Mouse (Mus musculus) bone marrow macrophage, adult 2 months (primary cell): ENCODE measurements at regions not wholly inside any gene's neighbourhood (a gene's known extent, or its start where the extent isn't known, plus 50 kb on each side); places are given as distances from the start of the nearest gene placed in this dataset.

Experiments
- H3K27ac ChIP-seq: 2 replicates; pipeline ENCODE4 v1.5.1; 2012; ENCODE audit warnings: low read depth, low read length; ENCODE audit not compliant: insufficient read depth
- H3K4me1 ChIP-seq: 2 replicates; pipeline ENCODE4 v1.6.1; 2012; ENCODE audit warnings: low read length; ENCODE audit not compliant: control insufficient read depth, insufficient read depth
- H3K4me3 ChIP-seq: 2 replicates; pipeline ENCODE4 v1.5.1; 2012; ENCODE audit warnings: mild to moderate bottlenecking, low read length, moderate library complexity; ENCODE audit not compliant: insufficient read depth
- CTCF ChIP-seq: IDR thresholded peaks from 2 replicates; pipeline ENCODE4 v1.5.1; 2012; ENCODE audit warnings: low read depth, mild to moderate bottlenecking, low read length, moderate library complexity
- POLR2A ChIP-seq: IDR thresholded peaks from 2 replicates; pipeline ENCODE4 v1.6.1; 2012; ENCODE audit warnings: mild to moderate bottlenecking, low read depth, low read length, borderline replicate concordance

DNA sequence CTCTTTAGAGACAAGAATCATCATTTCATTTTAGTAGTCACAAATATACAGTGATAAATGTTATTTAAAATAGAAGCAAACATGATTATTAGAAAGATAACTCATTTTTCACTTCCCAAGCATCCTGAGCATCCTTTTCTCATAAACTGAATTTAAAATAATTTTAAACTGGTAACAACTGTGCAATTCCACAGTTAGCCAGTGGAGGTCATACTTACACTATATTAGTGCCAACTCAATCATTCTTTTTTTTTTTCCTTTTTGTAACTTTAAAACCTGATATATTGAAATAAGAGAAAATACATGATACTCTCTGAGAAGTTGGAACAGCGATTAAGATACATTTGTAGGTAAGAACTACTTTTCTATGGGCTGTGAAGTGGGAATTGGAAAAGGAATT, 113.2 kb upstream of the Gm17509 start:
- TF ChIP-seq POLR2A (no peak), CTCF (no peak)
- H3K4me1 ChIP-seq, result no peaks in the 10 kb centered on the region
- no peak overlapping the region for H3K27ac ChIP-seq
- H3K4me3 ChIP-seq, result no peak overlapping the region

DNA sequence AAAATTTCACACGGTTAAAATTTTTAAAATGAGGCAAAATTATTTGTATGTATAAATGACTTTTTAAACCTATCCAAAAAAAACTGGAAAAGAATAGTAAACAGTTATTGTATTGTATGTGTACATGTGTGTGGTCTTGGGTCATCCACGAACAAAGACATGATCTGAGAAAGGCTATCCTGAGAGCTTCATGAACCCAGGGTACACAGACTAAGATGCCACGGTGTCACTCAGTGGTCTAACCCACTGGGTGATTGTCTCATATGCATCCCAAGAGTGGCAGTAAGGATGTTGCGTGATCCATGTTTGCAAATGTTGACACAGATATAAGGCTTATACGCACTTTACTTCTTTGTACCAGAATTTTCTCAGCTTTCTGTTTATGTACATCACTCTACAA, 113.7 kb upstream of the Gm17509 start:
- no peaks in the 10 kb centered on the region for H3K4me1 ChIP-seq
- no peak overlapping the region for H3K27ac ChIP-seq
- TF ChIP-seq CTCF (no peak), POLR2A (no peak)
- no peak overlapping the region for H3K4me3 ChIP-seq

DNA sequence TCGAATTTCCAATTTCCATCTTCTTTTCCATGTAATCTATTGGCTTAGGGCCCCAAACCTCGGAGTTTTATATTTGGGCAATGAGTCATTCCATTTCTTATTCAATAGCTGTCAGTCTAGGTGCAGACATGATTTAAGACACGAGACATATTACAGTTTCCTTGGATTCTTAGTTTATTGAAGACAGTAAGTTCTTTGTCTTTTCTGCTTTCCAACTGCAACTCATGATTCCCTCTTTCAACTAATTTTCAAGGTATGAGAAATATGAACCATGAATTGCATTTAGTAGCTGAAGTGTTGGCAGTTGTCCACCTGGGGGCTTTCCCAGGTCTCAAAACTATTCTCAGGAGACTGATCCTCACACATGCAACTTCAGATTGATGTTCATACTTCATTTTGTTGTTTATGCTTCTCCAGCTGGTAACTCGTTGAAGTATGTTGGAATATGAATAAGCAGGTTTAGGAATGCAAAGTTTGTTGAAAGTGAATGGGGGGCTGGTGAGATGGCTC, 160.3 kb upstream of the Gm17509 start:
- H3K4me3 ChIP-seq, result no peak overlapping the region
- TF ChIP-seq CTCF (no peak), POLR2A (no peak)
- H3K27ac ChIP-seq, result no peak overlapping the region
- H3K4me1 ChIP-seq, result no peaks in the 10 kb centered on the region

DNA sequence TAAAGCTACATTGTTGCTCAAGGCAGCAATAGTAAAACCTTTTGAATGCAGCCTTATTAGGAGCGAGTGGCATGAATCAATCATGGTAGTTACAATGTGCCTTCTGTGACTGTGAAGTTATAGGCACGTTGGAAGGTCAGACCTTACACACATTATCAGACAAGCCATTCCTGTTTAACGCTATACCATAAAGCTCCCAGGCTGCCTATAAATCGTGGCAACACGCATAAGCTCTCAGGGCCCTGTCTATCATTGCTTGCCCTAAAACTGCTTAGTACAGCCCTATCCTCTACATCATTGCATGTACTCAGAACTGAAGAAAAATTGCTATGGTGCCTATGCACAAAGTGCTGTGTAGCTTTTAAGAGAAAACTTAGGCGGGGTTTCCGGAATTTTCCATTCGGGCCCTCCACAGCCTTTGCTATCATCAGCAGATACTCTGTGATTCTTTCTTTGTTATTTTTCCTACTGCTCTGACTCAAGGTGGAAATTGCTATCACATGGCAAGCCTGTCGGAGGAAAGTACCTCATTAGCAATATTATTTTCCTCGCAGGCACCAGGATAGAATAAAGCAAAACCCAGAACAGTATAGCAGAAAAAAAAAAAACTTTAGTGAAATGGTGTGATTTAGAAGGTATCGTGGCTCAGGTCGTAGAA, 162.7 kb upstream of the Gm17509 start:
- TF ChIP-seq CTCF, result no peak
- no peak for TF ChIP-seq POLR2A
- no peak overlapping the region for H3K4me3 ChIP-seq
- H3K4me1 ChIP-seq, result no peaks in the 10 kb centered on the region
- H3K27ac ChIP-seq, result no peak overlapping the region

DNA sequence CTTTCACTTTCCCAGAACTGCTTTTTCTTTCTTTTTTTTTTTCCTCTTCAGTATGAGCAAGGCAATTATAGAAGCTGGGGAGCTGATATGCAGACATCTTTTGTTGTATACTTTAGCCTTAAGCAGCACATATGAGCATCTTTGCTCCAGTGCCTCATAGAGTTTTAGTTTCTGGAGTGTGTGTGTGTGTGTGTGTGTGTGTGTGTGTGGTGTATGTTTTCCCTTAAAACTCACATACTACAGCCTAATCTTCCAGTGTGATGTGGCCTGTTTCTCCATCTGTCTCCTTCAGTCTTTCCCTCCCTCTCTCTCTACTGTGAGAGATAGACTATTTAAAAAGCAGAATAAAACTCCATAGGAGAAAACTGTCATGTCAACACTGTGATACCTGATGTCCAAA, 169.4 kb upstream of the Gm17509 start:
- Histone ChIP-seq H3K4me1 (no peaks in the 10 kb centered on the region), H3K4me3 (no peak overlapping the region), H3K27ac (no peak overlapping the region)
- TF ChIP-seq POLR2A (no peak), CTCF (no peak)

DNA sequence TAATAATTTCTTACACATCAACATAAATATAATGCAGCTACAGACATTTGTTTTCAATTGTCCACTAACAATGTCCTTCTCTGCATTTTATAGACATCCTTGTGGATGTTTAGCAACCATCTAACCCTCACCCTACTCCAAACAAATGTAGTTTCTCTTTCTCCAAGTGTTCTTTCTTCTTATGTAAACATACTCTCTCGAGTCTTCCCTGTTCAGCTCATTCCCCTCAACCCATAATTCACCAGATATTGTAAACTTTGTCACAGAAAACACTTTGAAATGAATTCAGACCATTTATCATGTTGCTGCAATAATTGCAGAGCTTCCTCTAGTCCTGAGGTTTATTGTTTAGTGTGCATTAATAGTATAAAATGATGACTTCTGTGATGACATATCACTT, 172.6 kb upstream of the Gm17509 start:
- TF ChIP-seq CTCF, result no peak
- no peak for TF ChIP-seq POLR2A
- H3K27ac ChIP-seq, result no peak overlapping the region
- H3K4me1 ChIP-seq, result no peaks in the 10 kb centered on the region
- no peak overlapping the region for H3K4me3 ChIP-seq

DNA sequence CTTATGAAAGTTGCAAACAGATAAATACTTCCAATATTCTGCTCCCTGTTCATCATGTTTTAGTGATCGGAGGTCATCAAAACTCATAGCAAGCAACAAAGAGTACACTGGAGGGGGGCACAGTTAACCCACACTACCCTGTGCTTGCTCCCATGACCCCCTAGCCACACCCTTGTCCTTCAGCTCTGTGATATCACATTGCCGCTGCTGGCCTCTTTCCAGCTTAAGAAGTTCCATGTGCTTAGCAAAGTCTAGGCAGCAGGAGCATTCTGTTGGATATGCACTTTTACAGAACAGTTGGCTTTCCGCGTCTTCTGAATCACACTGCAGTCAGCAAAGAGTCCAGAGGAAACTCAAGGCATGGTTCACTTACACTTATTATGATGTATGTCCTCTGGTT, 180.4 kb upstream of the Gm17509 start:
- H3K4me3 ChIP-seq, result no peak overlapping the region
- no peak overlapping the region for H3K27ac ChIP-seq
- TF ChIP-seq POLR2A (no peak), CTCF (no peak)
- no peaks in the 10 kb centered on the region for H3K4me1 ChIP-seq

DNA sequence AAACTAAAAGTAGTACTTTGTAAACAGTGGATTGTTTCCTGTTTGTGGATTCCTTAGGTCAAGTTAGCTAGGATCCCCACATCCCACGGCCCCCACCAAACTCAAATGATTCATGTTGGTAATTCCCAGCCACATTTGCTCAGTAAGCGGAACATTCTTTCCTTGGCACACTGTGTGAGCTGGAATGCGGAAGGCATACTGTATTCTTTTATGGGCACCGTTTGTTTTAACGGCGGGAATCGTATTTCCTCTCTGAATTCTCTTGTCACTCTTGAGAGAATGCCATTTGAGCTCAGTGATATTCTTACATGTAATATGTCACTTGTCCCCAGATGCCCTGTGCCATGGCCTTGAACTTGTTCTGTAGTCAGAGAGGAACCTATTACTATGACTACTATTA, 189.1 kb upstream of the Gm17509 start:
- H3K4me1 ChIP-seq, result no peaks in the 10 kb centered on the region
- no peak overlapping the region for H3K27ac ChIP-seq
- no peak for TF ChIP-seq POLR2A
- TF ChIP-seq CTCF, result no peak
- no peak overlapping the region for H3K4me3 ChIP-seq

DNA sequence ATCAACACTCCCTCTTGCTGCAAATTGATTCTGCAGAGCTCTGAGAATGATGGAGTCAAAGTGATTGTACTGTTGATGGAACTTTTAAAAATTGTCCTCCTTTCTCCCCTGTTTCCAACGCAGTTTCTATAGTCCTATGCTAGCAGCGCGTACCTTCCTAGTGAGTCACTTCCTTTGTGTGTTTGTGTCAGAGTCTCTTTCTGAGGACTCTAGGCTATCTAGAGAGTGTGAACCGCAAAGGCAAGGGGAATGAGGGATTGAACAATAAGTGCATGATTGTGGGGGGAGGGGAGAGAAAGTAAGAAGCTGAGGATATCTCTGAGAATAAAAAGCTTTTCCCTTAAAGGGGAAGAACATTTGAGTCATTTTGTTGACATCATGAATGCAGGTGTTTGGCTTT, 188.5 kb upstream of the Hcn1 start:
- no peak overlapping the region for H3K27ac ChIP-seq
- TF ChIP-seq POLR2A (no peak), CTCF (no peak)

DNA sequence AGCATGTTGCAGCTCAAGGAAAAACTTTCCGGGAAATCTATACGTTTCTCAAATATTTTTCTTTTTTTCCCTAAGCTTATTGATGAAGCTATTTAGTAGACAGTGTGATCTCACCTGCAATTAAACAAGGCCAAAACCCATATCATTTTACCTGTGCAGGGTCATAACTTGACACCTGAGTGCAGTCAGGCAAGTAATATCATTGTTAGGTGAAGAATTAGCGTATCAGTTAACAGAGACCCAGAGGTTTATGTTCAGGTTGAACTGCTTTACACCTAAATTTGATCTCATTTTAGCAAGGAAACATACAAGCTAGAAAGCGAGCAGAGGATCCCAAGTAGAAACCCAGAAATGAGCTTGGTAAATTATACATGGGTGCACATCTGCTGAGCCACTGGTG, 178.6 kb upstream of the Hcn1 start:
- Histone ChIP-seq H3K4me1 (no peaks in the 10 kb centered on the region), H3K27ac (no peak overlapping the region), H3K4me3 (no peak overlapping the region)
- TF ChIP-seq POLR2A (no peak), CTCF (no peak)

More for the DNA sequence above, 188.5 kb upstream of the Hcn1 start:
- Histone ChIP-seq H3K4me1 (no peaks in the 10 kb centered on the region), H3K4me3 (no peak overlapping the region)

DNA sequence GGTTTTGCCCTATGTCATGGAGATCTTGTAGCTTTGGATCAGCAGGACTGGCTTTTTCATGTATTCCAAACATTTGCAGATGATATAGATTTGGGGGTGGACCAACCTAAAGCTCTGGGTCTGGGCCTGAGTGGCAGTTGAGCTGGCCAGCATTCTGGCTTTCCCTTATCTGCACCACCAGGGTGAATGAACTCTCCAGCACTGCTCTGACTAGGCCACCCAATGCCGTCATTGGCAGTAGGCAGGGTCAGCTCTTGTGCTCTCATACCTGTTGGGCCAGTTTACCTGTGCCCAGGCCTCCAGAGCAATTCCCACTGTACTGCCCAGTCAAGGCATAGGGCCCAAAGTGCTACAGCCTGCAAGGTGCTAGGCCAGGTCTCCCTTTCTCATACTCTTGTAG, 177.1 kb upstream of the Hcn1 start:
- Histone ChIP-seq H3K4me3 (no peak overlapping the region), H3K4me1 (no peaks in the 10 kb centered on the region), H3K27ac (no peak overlapping the region)
- no peak for TF ChIP-seq POLR2A
- TF ChIP-seq CTCF, result no peak
